Mouse (Mus musculus) ES-Bruce4 (cell line): ENCODE measurements around the gene Zyg11b.

Experiments used
- CTCF ChIP-seq: IDR thresholded peaks from one replicate; pipeline ENCODE4 v1.8.1; 2011; ENCODE audit warnings: low read depth, low read length
- EP300 ChIP-seq: IDR thresholded peaks from 2 replicates; pipeline ENCODE4 v1.6.1; 2011; ENCODE audit warnings: low read depth, low read length; ENCODE audit not compliant: insufficient read depth
- POLR2A ChIP-seq: IDR thresholded peaks from one replicate; pipeline ENCODE4 v1.8.1; 2011; ENCODE audit warnings: low read length; ENCODE audit not compliant: insufficient read depth

- TF ChIP-seq CTCF (no peak), POLR2A (no peak), EP300 (no peak)
Observed at GRCm38 (mm10) chr4:108222507-108222906, 78.4 kb downstream of the Zyg11b start.
